Comparison of ENCODE assay signal across 22 mouse cellular contexts in genomic region chr15:83351546-83351945, GRCm38 (mm10). TPM values are rescaled to one million over a fixed set of nuclear protein-coding genes. Genes with fewer than 3 reads are reported as not detected.
DNase-seq lines count a peak whose midpoint lies in the region; ATAC-seq and TF ChIP-seq lines count a peak whose summit lies in the region.
"Had no signal": no experiment of that assay in that cellular context is flagged by ENCODE, and none has a peak within 500 bp of the region (broad histone marks: within the 10 kb centered on the region; RNA-seq: fewer than 3 reads in every experiment).

No protein-coding gene starts in this region.

- TF ChIP-seq CTCF in small intestine, adult 2 months (IDR thresholded peaks at IDR 0.05; ENCODE audit: extremely low read depth, insufficient read length, insufficient replicate concordance, low read depth, low read length): no peak
- TF ChIP-seq CTCF in stomach, postnatal 0 days (IDR thresholded peaks at IDR 0.05; ENCODE audit: low read depth): no peak

- H3K9me3 ChIP-seq in lung, embryonic 15.5 days: no peaks in the 10 kb centered on the region
- no peaks in the 10 kb centered on the region for H3K9me3 ChIP-seq in intestine, embryonic 15.5 days
- no peaks in the 10 kb centered on the region for H3K9me3 ChIP-seq in stomach, postnatal 0 days (ENCODE audit: control insufficient read depth, low read length)
- H3K9me3 ChIP-seq: embryonic facial prominence, embryonic 10.5 days; forebrain, embryonic 10.5 days; heart, embryonic 10.5 days; hindbrain, embryonic 12.5 days had no signal

- H3K36me3 ChIP-seq in lung, embryonic 15.5 days: no peaks in the 10 kb centered on the region
- no peaks in the 10 kb centered on the region for H3K36me3 ChIP-seq in intestine, embryonic 15.5 days
- peaks cover 6% of the 10 kb centered on the region for H3K36me3 ChIP-seq in small intestine, adult 2 months (ENCODE audit: control insufficient read depth, insufficient read depth, low read length)
- no peaks in the 10 kb centered on the region; the same call in 1 of the 2 replicates for H3K36me3 ChIP-seq in stomach, postnatal 0 days (ENCODE audit: control insufficient read depth, insufficient read depth, low read length)
- H3K36me3 ChIP-seq: embryonic facial prominence, embryonic 10.5 days; forebrain, embryonic 10.5 days; heart, embryonic 10.5 days; hindbrain, embryonic 12.5 days had no signal

- H3K4me2 ChIP-seq in lung, embryonic 15.5 days: no peak overlapping the region
- 0 out of 2 replicates have a peak overlapping the region, but pooled peaks have one; percentile 81 for H3K4me2 ChIP-seq in intestine, embryonic 15.5 days (replicated peaks)
- H3K4me2 ChIP-seq in stomach, postnatal 0 days (replicated peaks; ENCODE audit: low read depth): no peak overlapping the region
- H3K4me2 ChIP-seq: hindbrain, embryonic 12.5 days had no signal

- no peak for DNase-seq in lung, adult 18-20 months
- no peak for DNase-seq in stomach, postnatal 0 days (ENCODE audit: low spot score)
- no peak for DNase-seq in cerebellum, adult 11-12 months
- DNase-seq: adrenal gland, postnatal 14 days; cerebellum, adult 2 months; cerebellum, postnatal 10 days; gastrocnemius, postnatal 10 days; heart, adult 18-20 months; heart, postnatal 10 days; heart, postnatal 4 days had no signal

- no peak for ATAC-seq in lung, embryonic 15.5 days (ENCODE audit: borderline replicate concordance, extremely low read depth, low FRiP score, low TSS enrichment)
- ATAC-seq in intestine, embryonic 15.5 days: no peak
- no peak for ATAC-seq in stomach, postnatal 0 days (ENCODE audit: low FRiP score, low TSS enrichment)
- no peak for ATAC-seq in erythroblast, adult 5-6 weeks (replicated peaks; ENCODE audit: low FRiP score, poor library complexity, severe bottlenecking)
- ATAC-seq: activated CD4-positive, CD25-positive, alpha-beta regulatory T cell, adult 4 months; forebrain, embryonic 14.5 days; Patski had no signal

- no peak overlapping the region for H3K9ac ChIP-seq in lung, embryonic 15.5 days
- no peak overlapping the region for H3K9ac ChIP-seq in intestine, embryonic 15.5 days
- no peak overlapping the region for H3K9ac ChIP-seq in stomach, postnatal 0 days (ENCODE audit: low read length)
- H3K9ac ChIP-seq: hindbrain, embryonic 12.5 days had no signal

- no peak for TF ChIP-seq POLR2A in small intestine, adult 2 months (IDR thresholded peaks at IDR 0.05; ENCODE audit: low read depth, low read length)

- no peaks in the 10 kb centered on the region for H3K27me3 ChIP-seq in lung, embryonic 15.5 days
- no peaks in the 10 kb centered on the region for H3K27me3 ChIP-seq in intestine, embryonic 15.5 days (replicated peaks)
- no peaks in the 10 kb centered on the region for H3K27me3 ChIP-seq in small intestine, adult 2 months (ENCODE audit: control insufficient read depth, insufficient read depth, low read length)
- H3K27me3 ChIP-seq in stomach, postnatal 0 days (ENCODE audit: control insufficient read depth, insufficient read depth, low read length): no peaks in the 10 kb centered on the region
- H3K27me3 ChIP-seq: hindbrain, embryonic 12.5 days; Patski had no signal

- no peak for TF ChIP-seq EP300 in stomach, postnatal 0 days (optimal IDR thresholded peaks at IDR 0.05)

- WGBS in lung, embryonic 15.5 days: 71% methylated on average over 4 of the region's 4 CpGs
- whole genome bisulfite sequencing in intestine, embryonic 15.5 days: 70% methylated on average over 4 of the region's 4 CpGs
- 37% methylated on average over 4 of the region's 4 CpGs for WGBS in small intestine, adult 2 months
- 66% methylated on average over 4 of the region's 4 CpGs for WGBS in stomach, postnatal 0 days

- H3K27ac ChIP-seq in lung, embryonic 15.5 days: peak overlapping the region; percentile 65
- peak overlapping the region; percentile 91 for H3K27ac ChIP-seq in intestine, embryonic 15.5 days
- peak overlapping the region; percentile 79; the same call in 1 of the 2 replicates for H3K27ac ChIP-seq in small intestine, adult 2 months (ENCODE audit: insufficient read depth, low read depth, low read length)
- H3K27ac ChIP-seq in stomach, postnatal 0 days (replicated peaks): peak overlapping the region; percentile 90
- H3K27ac ChIP-seq: embryonic facial prominence, embryonic 10.5 days; forebrain, embryonic 10.5 days; heart, embryonic 10.5 days; hindbrain, embryonic 12.5 days had no signal

- peaks cover 13% of the 10 kb centered on the region for H3K4me1 ChIP-seq in lung, embryonic 15.5 days
- peaks cover 8% of the 10 kb centered on the region; the same call in 1 of the 2 replicates for H3K4me1 ChIP-seq in intestine, embryonic 15.5 days (replicated peaks)
- peaks cover 6% of the 10 kb centered on the region; the same call in 1 of the 2 replicates for H3K4me1 ChIP-seq in small intestine, adult 2 months (ENCODE audit: control insufficient read depth, insufficient read depth, insufficient read length, low read length)
- no peaks in the 10 kb centered on the region; the same call in 1 of the 2 replicates for H3K4me1 ChIP-seq in stomach, postnatal 0 days (replicated peaks; ENCODE audit: control insufficient read depth, insufficient read depth)

- H3K4me3 ChIP-seq in lung, embryonic 15.5 days: no peak overlapping the region
- no peak overlapping the region for H3K4me3 ChIP-seq in intestine, embryonic 15.5 days (replicated peaks)
- no peak overlapping the region for H3K4me3 ChIP-seq in small intestine, adult 2 months (ENCODE audit: low read depth, low read length)
- no peak overlapping the region for H3K4me3 ChIP-seq in stomach, postnatal 0 days (ENCODE audit: low read depth, low read length)
- H3K4me3 ChIP-seq: embryonic facial prominence, embryonic 10.5 days; erythroblast, embryonic 14.5 days; forebrain, embryonic 10.5 days; heart, embryonic 10.5 days; hindbrain, embryonic 12.5 days had no signal

RNA-seq across cellular contexts. Expression of gene Arfgap3, which starts 1.5 kb away (rescaled TPM):
- 38.3 and 43.9 TPM in 2 replicates for polyA plus RNA-seq in lung, embryonic 15.5 days (2015; fragmentation: Nextera tagmentation; extraction: Ambion mirVana)
- 60.5 and 62.9 TPM in 2 replicates for polyA plus RNA-seq in intestine, embryonic 15.5 days (2015; fragmentation: Nextera tagmentation; extraction: Ambion mirVana)
- 39.6 and 88.2 TPM in 2 replicates for polyA plus RNA-seq in small intestine, adult 2 months (2012; rRNA removed)
- 57.0 and 60.3 TPM in 2 replicates for polyA plus RNA-seq in stomach, postnatal 0 days (2015; fragmentation: Nextera tagmentation; extraction: Ambion mirVana)
- 44.1 and 50.7 TPM in 2 replicates for total RNA-seq in erythroblast, adult 5-6 weeks (2015; ENCODE audit: low replicate concordance)
- total RNA-seq in erythroblast, adult 5-6 weeks (2017; ENCODE audit: low replicate concordance): 49.2 and 63.3 TPM in 2 replicates
